Mouse (Mus musculus) kidney, postnatal 0 days (tissue): ENCODE measurements around the gene Lamc1. TPM values are rescaled to one million over a fixed set of nuclear protein-coding genes. Genes with fewer than 3 reads are reported as not detected.

Experiments used
- ATAC-seq: fragments of 200-750 bp; cut with Nextera tagmentation; replicated peaks from 2 replicates; pipeline ENCODE4 v1.8.0; 2017; ENCODE audit warnings: low read depth, moderate number of reproducible peaks, moderate TSS enrichment, moderate library complexity; ENCODE audit not compliant: low FRiP score
- DNase-seq: peaks from one replicate; pipeline ENCODE4 v3.0.0-alpha.2; 2016; ENCODE audit warnings: low spot score
- H3K27ac ChIP-seq: fragments of 300-500 bp; sonication (generic); 2 replicates; pipeline ENCODE4 v1.5.1; 2014; ENCODE audit warnings: mild to moderate bottlenecking
- H3K27me3 ChIP-seq: fragments of 300-500 bp; sonication (generic); 2 replicates; pipeline ENCODE4 v1.6.1; 2014; ENCODE audit warnings: low read length, mixed read lengths; ENCODE audit not compliant: insufficient read depth
- H3K36me3 ChIP-seq: fragments of 300-500 bp; sonication (generic); 2 replicates; pipeline ENCODE4 v1.6.1; 2014; ENCODE audit warnings: low read length, mixed read lengths; ENCODE audit not compliant: insufficient read depth
- H3K4me1 ChIP-seq: fragments of 300-500 bp; sonication (generic); replicated peaks from 2 replicates; pipeline ENCODE4 v1.6.1; 2014; ENCODE audit warnings: antibody characterized with exemption, low read length, mixed read lengths; ENCODE audit not compliant: insufficient read depth
- H3K4me2 ChIP-seq: fragments of 300-500 bp; sonication (generic); 2 replicates; pipeline ENCODE4 v1.6.1; 2014; ENCODE audit warnings: mild to moderate bottlenecking, low read length, moderate library complexity, mixed read lengths
- H3K4me3 ChIP-seq: fragments of 300-500 bp; sonication (generic); replicated peaks from 2 replicates; pipeline ENCODE4 v1.5.1; 2014; ENCODE audit warnings: low read depth, low read length
- H3K9ac ChIP-seq: fragments of 300-500 bp; sonication (generic); 2 replicates; pipeline ENCODE4 v1.6.1; 2014; ENCODE audit warnings: low read depth, low read length
- H3K9me3 ChIP-seq: fragments of 300-500 bp; sonication (generic); replicated peaks from 2 replicates; pipeline ENCODE4 v1.6.1; 2016; ENCODE audit warnings: low read length, inconsistent platforms, mixed read lengths
- CTCF ChIP-seq: IDR thresholded peaks from 2 replicates; pipeline ENCODE4 v1.5.1; 2016; ENCODE audit warnings: antibody characterized with exemption, low read depth, mild to moderate bottlenecking, moderate library complexity
- WGBS: fragments of 180-500 bp; shearing (Covaris S2); extraction: QIAGEN DNeasy Blood & Tissue Kit; methylation state at CpG from one replicate; pipeline ENCODE4 v1.1.7; 2014; 5-methylcytosine and 5-hydroxymethylcytosine counted together
- polyA plus RNA-seq: library from polyadenylated mRNA; unstranded; fragments of >200 nt; fragmentation: Nextera tagmentation; extraction: Ambion mirVana; gene quantifications from 2 replicates; pipeline ENCODE4 v1.2.1, GENCODE M21; 2015

The Lamc1 gene
- polyA plus RNA-seq, 1 experiment from 2014 or later: 106 TPM

DNA sequence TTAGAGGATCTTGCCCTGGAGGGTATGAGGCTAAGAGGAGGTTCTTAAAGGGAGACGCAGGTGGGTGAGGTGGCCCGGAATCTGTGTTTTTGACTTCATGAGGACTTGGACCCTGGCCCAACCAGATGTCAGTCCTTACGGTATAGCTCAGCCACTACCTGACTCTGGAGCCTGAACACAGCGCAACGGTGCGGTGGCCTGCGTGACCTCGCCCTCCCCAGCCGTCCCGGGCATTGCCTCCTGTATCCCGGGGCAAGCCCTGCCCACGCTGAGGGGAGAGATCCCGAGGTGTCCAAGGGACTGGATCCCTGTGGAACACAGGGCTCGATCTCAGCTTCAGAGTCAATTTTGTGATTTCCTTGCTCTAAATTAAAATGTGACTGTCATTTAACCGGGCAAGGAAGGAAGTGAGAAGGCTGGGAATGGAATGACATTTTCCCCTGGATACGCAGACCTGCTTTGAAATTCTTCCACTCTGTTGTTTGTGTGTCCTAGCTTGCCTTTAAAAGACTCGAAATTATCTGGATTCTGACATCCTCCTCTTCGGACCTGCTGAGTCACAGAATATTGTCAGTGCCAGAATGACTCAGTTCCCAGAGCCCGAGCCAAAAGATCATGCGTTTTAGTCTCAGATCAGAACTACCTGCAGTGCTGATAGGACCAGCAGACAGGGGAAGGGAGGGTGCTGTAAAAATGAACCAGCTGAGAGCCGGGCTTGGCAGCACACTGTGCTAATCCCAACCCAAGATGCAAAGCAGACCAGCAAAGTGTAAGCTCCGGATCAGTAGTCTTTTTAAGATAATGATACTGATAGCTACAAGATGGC is 923 bp upstream of the Lamc1 start:
- no peak for TF ChIP-seq CTCF
- WGBS: 3% methylated on average over 22 of the region's 22 CpGs
- ATAC-seq (peak; percentile 69), DNase-seq (peak; percentile 41)
- H3K4me2 ChIP-seq: peak overlapping the region; percentile 84
- H3K36me3 ChIP-seq: no peaks in the 10 kb centered on the region
- H3K27me3 ChIP-seq: no peaks in the 10 kb centered on the region
- peak overlapping the region; percentile 95 for H3K9ac ChIP-seq
- peaks cover 13% of the 10 kb centered on the region for H3K4me1 ChIP-seq
- H3K27ac ChIP-seq: peak overlapping the region; percentile 98
- no peaks in the 10 kb centered on the region for H3K9me3 ChIP-seq
- peak overlapping the region; percentile 98 for H3K4me3 ChIP-seq

DNA sequence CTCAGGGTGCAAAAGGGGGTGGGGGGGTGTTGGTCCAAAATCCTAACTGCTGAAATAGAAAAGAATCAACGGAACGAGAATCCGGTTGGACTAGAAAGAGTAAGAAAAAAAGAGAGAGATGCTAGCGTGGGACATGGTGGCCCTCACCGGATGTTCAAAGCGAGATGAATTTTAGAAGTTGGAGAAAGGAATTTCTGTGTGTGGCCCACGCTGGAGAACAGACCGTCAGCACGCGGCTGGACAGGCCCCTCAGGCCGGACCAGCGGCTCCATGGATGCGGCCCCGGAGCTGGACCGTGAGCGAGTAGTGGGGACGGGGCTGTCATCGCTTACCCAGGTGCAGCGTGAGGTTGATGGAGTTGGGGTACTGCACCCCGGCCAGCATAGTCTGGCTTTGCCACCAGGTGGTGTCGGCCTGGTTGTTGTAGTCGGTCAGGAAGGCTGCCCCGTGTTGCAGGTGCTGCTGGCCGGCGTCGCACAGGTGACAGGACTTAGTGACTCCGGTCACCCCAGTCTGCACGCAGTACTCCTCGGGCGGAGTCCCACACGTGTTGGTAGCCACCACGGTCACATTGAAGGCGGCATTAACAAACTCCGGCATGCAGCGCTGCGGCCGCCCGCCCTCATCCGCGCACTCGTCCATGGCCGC is 666 bp downstream of the Lamc1 start:
- peak; percentile 62 for TF ChIP-seq CTCF
- H3K9me3 ChIP-seq: no peaks in the 10 kb centered on the region
- WGBS: under 1% methylated on average over 40 of the region's 42 CpGs
- H3K4me1 ChIP-seq: peaks cover 13% of the 10 kb centered on the region
- H3K9ac ChIP-seq: peak overlapping the region; percentile 95
- peak overlapping the region; percentile 98 for H3K27ac ChIP-seq
- ATAC-seq (peak; percentile 52), DNase-seq (peak; percentile 69)
- no peaks in the 10 kb centered on the region for H3K27me3 ChIP-seq
- H3K4me3 ChIP-seq: peak overlapping the region; percentile 98
- no peaks in the 10 kb centered on the region for H3K36me3 ChIP-seq
- peak overlapping the region; percentile 84 for H3K4me2 ChIP-seq

DNA sequence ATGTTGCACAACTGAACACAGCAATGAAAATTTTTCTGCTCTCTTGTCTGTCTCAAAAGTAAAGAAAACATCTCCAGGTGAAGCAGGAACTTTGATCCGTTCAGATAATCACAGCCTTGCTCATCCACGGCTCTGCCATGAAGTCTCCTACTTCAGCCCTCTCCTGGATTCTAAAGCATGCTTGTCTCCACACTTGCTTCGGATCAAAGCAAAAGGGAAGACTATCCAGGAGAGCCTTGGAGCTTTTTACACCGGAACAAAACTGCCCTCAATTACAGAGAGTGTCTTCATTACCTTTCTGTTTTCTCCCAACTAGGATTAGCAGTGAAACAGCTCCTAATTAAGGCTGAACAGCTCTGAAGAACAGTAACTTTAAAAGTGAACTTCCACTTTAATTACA is 1.4 kb downstream of the Lamc1 start:
- Histone ChIP-seq H3K27me3 (no peaks in the 10 kb centered on the region), H3K27ac (peak overlapping the region; percentile 98), H3K9me3 (no peaks in the 10 kb centered on the region), H3K4me2 (peak overlapping the region; percentile 84), H3K4me3 (peak overlapping the region; percentile 98), H3K36me3 (peaks cover 3% of the 10 kb centered on the region; the same call in 1 of the 2 replicates), H3K9ac (peak overlapping the region; percentile 95), H3K4me1 (peaks cover 13% of the 10 kb centered on the region)
- ATAC-seq (no peak), DNase-seq (peak; percentile 19)
- no peak for TF ChIP-seq CTCF
- 3% methylated on average over 4 of the region's 4 CpGs for WGBS

DNA sequence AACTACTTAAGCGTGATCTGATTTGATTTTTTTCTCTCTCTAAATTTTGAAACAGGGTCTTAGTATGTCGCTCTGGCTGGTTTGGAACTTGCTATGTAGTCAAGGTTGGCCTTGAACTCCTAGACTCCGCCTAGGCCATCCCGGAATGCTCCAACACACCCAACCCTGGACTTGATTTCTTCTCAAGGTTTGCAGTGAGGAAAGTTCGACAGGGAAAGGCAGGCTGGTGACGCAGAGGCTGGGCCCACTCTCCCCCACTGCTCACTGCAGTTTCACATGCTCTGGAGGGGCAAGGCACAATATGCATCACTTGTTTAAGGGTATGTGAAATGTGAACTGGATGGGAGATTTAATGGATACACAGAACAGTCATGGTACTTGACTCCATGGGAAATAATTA is 3.3 kb downstream of the Lamc1 start:
- ATAC-seq (peak; percentile 23; the same call in 1 of the 2 replicates), DNase-seq (peak; percentile 87)
- Histone ChIP-seq H3K9me3 (no peaks in the 10 kb centered on the region), H3K9ac (no peak overlapping the region), H3K27ac (peak overlapping the region; percentile 78; the same call in 1 of the 2 replicates), H3K4me2 (peak overlapping the region; percentile 84), H3K27me3 (no peaks in the 10 kb centered on the region), H3K36me3 (peaks cover 14% of the 10 kb centered on the region; the same call in 1 of the 2 replicates), H3K4me3 (peak overlapping the region; percentile 98; the same call in 1 of the 2 replicates), H3K4me1 (peaks cover 13% of the 10 kb centered on the region)
- no peak for TF ChIP-seq CTCF
- WGBS: 51% methylated on average over 6 of the region's 6 CpGs

DNA sequence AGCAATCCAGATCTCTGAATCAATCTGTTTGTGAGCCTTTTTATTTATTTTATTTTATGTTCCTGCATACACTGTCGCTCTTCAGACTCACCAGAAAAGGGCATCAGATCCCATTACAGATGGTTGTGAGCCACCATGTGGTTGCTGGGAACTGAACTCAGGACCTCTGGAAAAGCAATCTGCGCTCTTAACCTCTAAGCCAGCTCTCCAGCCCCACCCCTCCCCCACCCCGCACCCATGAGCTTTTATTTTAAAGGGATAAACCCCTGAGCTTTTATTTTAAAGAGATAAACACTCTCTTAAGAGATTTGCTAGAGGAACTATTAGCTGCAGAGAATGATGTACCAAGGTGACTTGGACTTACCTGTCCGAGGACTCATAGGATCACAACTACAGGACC is 5.5 kb downstream of the Lamc1 start:
- no peak for ATAC-seq
- Histone ChIP-seq H3K4me1 (peaks cover 25% of the 10 kb centered on the region), H3K9me3 (no peaks in the 10 kb centered on the region), H3K4me3 (no peak overlapping the region), H3K27me3 (no peaks in the 10 kb centered on the region), H3K27ac (no peak overlapping the region), H3K36me3 (peaks cover 18% of the 10 kb centered on the region; the same call in 1 of the 2 replicates), H3K9ac (no peak overlapping the region), H3K4me2 (no peak overlapping the region)
- no peak for DNase-seq
- 86% methylated on average over 4 of the region's 4 CpGs for WGBS
- no peak for TF ChIP-seq CTCF

DNA sequence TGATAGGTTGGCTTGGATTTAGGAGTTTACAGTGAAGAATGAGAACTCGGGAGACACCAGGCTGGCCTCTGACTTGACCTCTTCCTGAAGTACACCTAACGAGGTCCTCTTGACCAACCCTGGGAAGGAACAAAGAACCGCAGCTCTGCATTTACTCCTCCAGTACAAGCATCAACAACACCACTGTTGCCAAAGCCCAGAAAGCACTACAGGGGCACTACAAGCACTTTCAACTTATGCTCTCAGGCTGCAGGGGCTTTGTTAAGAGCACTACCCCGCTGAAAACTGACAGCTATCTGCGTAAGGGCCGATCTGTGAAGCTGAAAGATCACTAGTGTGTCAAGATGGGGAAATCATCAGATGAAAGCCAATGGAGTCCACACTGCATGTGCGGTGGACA is 6.4 kb downstream of the Lamc1 start:
- no peaks in the 10 kb centered on the region for H3K27me3 ChIP-seq
- H3K4me3 ChIP-seq: no peak overlapping the region
- H3K4me1 ChIP-seq: peaks cover 33% of the 10 kb centered on the region
- H3K4me2 ChIP-seq: no peak overlapping the region
- WGBS: 72% methylated on average over 7 of the region's 7 CpGs
- no peaks in the 10 kb centered on the region for H3K9me3 ChIP-seq
- H3K9ac ChIP-seq: no peak overlapping the region
- no peak for ATAC-seq
- no peak for DNase-seq
- peaks cover 18% of the 10 kb centered on the region; the same call in 1 of the 2 replicates for H3K36me3 ChIP-seq
- no peak overlapping the region for H3K27ac ChIP-seq
- no peak for TF ChIP-seq CTCF
